Mouse (Mus musculus) lung, postnatal 10 days (tissue): ENCODE measurements at regions not wholly inside any gene's neighbourhood (a gene's known extent, or its start where the extent isn't known, plus 50 kb on each side); places are given as distances from the start of the nearest gene placed in this dataset.

Experiments
- DNase-seq: peaks from one replicate; pipeline ENCODE4 v3.0.0; 2021

GRCm38 (mm10) chr5:91456924-91457323 is 54.1 kb upstream of the Btc start:
- no peak for DNase-seq

GRCm38 (mm10) chr5:91464876-91465508 is 52.4 kb upstream of the Parm1 start:
- peak; percentile 33 for DNase-seq
